In the genomic region with DNA sequence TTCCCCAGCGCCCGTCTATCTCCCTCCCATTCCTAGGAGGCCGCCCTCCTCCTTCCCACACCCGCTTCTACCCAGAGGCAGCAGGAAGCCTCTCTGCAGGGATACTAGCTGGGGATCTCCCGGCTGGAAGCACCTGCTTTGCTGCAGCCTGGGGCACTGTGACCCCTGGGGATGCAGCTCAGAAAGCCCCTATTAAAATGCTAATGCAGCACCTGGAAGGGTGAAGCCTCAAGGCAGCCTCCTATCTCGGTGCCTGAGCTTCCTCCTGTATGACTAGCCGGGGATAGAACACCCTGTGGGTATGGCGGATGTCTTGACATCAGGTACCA, we compare ENCODE assay signal across 10 mouse cellular contexts.
DNase-seq lines count a peak whose midpoint lies in the region; ATAC-seq and TF ChIP-seq lines count a peak whose summit lies in the region.
"Had no signal": no experiment of that assay in that cellular context is flagged by ENCODE, and none has a peak within 500 bp of the region (broad histone marks: within the 10 kb centered on the region; RNA-seq: fewer than 3 reads in every experiment).

No protein-coding gene starts in this region.

- H3K27me3 ChIP-seq in kidney, postnatal 0 days (ENCODE audit: insufficient read depth, low read length), result no peaks in the 10 kb centered on the region
- H3K27me3 ChIP-seq in kidney, embryonic 14.5 days (ENCODE audit: control insufficient read depth, insufficient read depth, low read length), result no peaks in the 10 kb centered on the region
- H3K27me3 ChIP-seq in hindbrain, embryonic 16.5 days (replicated peaks; ENCODE audit: control insufficient read depth, insufficient read depth, low read length), result no peaks in the 10 kb centered on the region
- no peaks in the 10 kb centered on the region for H3K27me3 ChIP-seq in midbrain, embryonic 14.5 days (ENCODE audit: control insufficient read depth, insufficient read depth, low read length)

- no peak for TF ChIP-seq POLR2A in brain, embryonic 14.5 days (IDR thresholded peaks at IDR 0.05; ENCODE audit: borderline replicate concordance, extremely low read depth, insufficient read depth, insufficient read length, poor library complexity, severe bottlenecking)

- no peak overlapping the region for H3K27ac ChIP-seq in kidney, postnatal 0 days
- H3K27ac ChIP-seq in kidney, embryonic 14.5 days (ENCODE audit: low read depth, low read length), result no peak overlapping the region
- H3K27ac ChIP-seq in hindbrain, embryonic 16.5 days (ENCODE audit: low read depth, low read length), result no peak overlapping the region
- H3K27ac ChIP-seq in midbrain, embryonic 14.5 days (replicated peaks; ENCODE audit: low read depth, low read length), result peak overlapping the region; percentile 26; the same call in 1 of the 2 replicates
- H3K27ac ChIP-seq: embryonic facial prominence, embryonic 15.5 days had no signal

- DNase-seq in kidney, postnatal 0 days (ENCODE audit: low spot score), result no peak
- peak; percentile 42 for DNase-seq in brain, embryonic 14.5 days (ENCODE audit: low read depth)
- DNase-seq in midbrain, embryonic 14.5 days, result peak; percentile 49
- DNase-seq in thymus, postnatal 0 days (ENCODE audit: low spot score), result no peak
- DNase-seq in urinary bladder, postnatal 10 days (ENCODE audit: low spot score), result no peak
- DNase-seq: right cerebral cortex, postnatal 14 days; thymus, adult 18-20 months had no signal

- WGBS in kidney, postnatal 0 days, result 51% methylated on average over 8 of the region's 8 CpGs
- WGBS in kidney, embryonic 14.5 days, result 30% methylated on average over 8 of the region's 8 CpGs
- WGBS in hindbrain, embryonic 16.5 days, result 25% methylated on average over 8 of the region's 8 CpGs
- WGBS in midbrain, embryonic 14.5 days, result 17% methylated on average over 8 of the region's 8 CpGs

- no peaks in the 10 kb centered on the region for H3K9me3 ChIP-seq in kidney, postnatal 0 days (replicated peaks; ENCODE audit: low read length)
- H3K9me3 ChIP-seq in kidney, embryonic 14.5 days (ENCODE audit: control insufficient read depth, low read length), result no peaks in the 10 kb centered on the region
- no peaks in the 10 kb centered on the region for H3K9me3 ChIP-seq in hindbrain, embryonic 16.5 days (ENCODE audit: control insufficient read depth, low read length)
- no peaks in the 10 kb centered on the region for H3K9me3 ChIP-seq in midbrain, embryonic 14.5 days (ENCODE audit: control insufficient read depth, low read length)
- H3K9me3 ChIP-seq: embryonic facial prominence, embryonic 15.5 days had no signal

- H3K36me3 ChIP-seq in kidney, postnatal 0 days (ENCODE audit: insufficient read depth, low read length), result no peaks in the 10 kb centered on the region
- H3K36me3 ChIP-seq in kidney, embryonic 14.5 days (ENCODE audit: control insufficient read depth, insufficient read depth, low read length), result no peaks in the 10 kb centered on the region
- H3K36me3 ChIP-seq in hindbrain, embryonic 16.5 days (ENCODE audit: control insufficient read depth, insufficient read depth, low read length), result no peaks in the 10 kb centered on the region
- H3K36me3 ChIP-seq in midbrain, embryonic 14.5 days (ENCODE audit: control insufficient read depth, insufficient read depth, low read length), result no peaks in the 10 kb centered on the region
- H3K36me3 ChIP-seq: embryonic facial prominence, embryonic 15.5 days had no signal

- peaks cover 13% of the 10 kb centered on the region for H3K4me1 ChIP-seq in kidney, postnatal 0 days (replicated peaks; ENCODE audit: insufficient read depth, low read length)
- H3K4me1 ChIP-seq in kidney, embryonic 14.5 days (ENCODE audit: control insufficient read depth, insufficient read depth, low read length), result peaks cover 12% of the 10 kb centered on the region; the same call in 1 of the 2 replicates
- H3K4me1 ChIP-seq in hindbrain, embryonic 16.5 days (ENCODE audit: control insufficient read depth, insufficient read depth, low read depth, low read length), result peaks cover 12% of the 10 kb centered on the region
- peaks cover 20% of the 10 kb centered on the region for H3K4me1 ChIP-seq in midbrain, embryonic 14.5 days (ENCODE audit: control insufficient read depth, insufficient read depth, low read length)

- no peak for ATAC-seq in kidney, postnatal 0 days (replicated peaks; ENCODE audit: low FRiP score, low read depth)
- ATAC-seq in kidney, embryonic 14.5 days (ENCODE audit: low FRiP score, low TSS enrichment), result no peak
- peak; percentile 45 for ATAC-seq in hindbrain, embryonic 16.5 days
- no peak for ATAC-seq in midbrain, embryonic 14.5 days (ENCODE audit: low FRiP score, low TSS enrichment)

- H3K9ac ChIP-seq in kidney, postnatal 0 days (ENCODE audit: low read depth, low read length), result no peak overlapping the region
- no peak overlapping the region for H3K9ac ChIP-seq in kidney, embryonic 14.5 days (ENCODE audit: low read depth, low read length)
- no peak overlapping the region for H3K9ac ChIP-seq in hindbrain, embryonic 16.5 days (ENCODE audit: low read depth, low read length)
- no peak overlapping the region; the same call in 1 of the 2 replicates for H3K9ac ChIP-seq in midbrain, embryonic 14.5 days (replicated peaks; ENCODE audit: low read length)
- H3K9ac ChIP-seq: embryonic facial prominence, embryonic 15.5 days had no signal

- TF ChIP-seq CTCF in kidney, postnatal 0 days (IDR thresholded peaks at IDR 0.05; ENCODE audit: low read depth), result no peak
- no peak for TF ChIP-seq CTCF in brain, embryonic 14.5 days (IDR thresholded peaks at IDR 0.05; ENCODE audit: borderline replicate concordance, extremely low read depth, insufficient read depth, insufficient read length)

- H3K4me3 ChIP-seq in kidney, postnatal 0 days (replicated peaks; ENCODE audit: low read depth, low read length), result no peak overlapping the region
- H3K4me3 ChIP-seq in kidney, embryonic 14.5 days (ENCODE audit: low read length), result no peak overlapping the region
- no peak overlapping the region for H3K4me3 ChIP-seq in hindbrain, embryonic 16.5 days (ENCODE audit: low read length)
- H3K4me3 ChIP-seq in midbrain, embryonic 14.5 days (replicated peaks; ENCODE audit: low read depth, low read length), result no peak overlapping the region
- H3K4me3 ChIP-seq: embryonic facial prominence, embryonic 15.5 days had no signal

- peak overlapping the region; percentile 28; the same call in 1 of the 2 replicates for H3K4me2 ChIP-seq in kidney, postnatal 0 days (ENCODE audit: low read length)
- no peak overlapping the region for H3K4me2 ChIP-seq in kidney, embryonic 14.5 days (replicated peaks; ENCODE audit: low read depth, low read length)
- H3K4me2 ChIP-seq in hindbrain, embryonic 16.5 days (ENCODE audit: low read length), result no peak overlapping the region; the same call in 1 of the 2 replicates
- peak overlapping the region; percentile 37; the same call in 1 of the 2 replicates for H3K4me2 ChIP-seq in midbrain, embryonic 14.5 days (ENCODE audit: low read length)

Comparison
In these comparisons a context has a peak if more than half of its experiments do, and no peak if none do; other contexts are left out.
1. H3K4me2 ChIP-seq: peak in kidney, postnatal 0 days (single experiment) and midbrain, embryonic 14.5 days (single experiment); none in kidney, embryonic 14.5 days (single experiment) and hindbrain, embryonic 16.5 days (single experiment).
2. DNase-seq: peak in brain, embryonic 14.5 days (single experiment) and midbrain, embryonic 14.5 days (single experiment); none in kidney, postnatal 0 days (single experiment), thymus, postnatal 0 days (single experiment) and urinary bladder, postnatal 10 days (single experiment).